Mouse (Mus musculus): ENCODE data around the gene Evl. TPM values are rescaled to one million over a fixed set of nuclear protein-coding genes. Genes with fewer than 3 reads are reported as not detected.
A peak's percentile ranks its signal among the peaks of the same experiment; 100 is the strongest.

Evl gene
- polyA plus RNA-seq, 1 experiment from 2014 or later: 42.5 TPM

- WGBS: 70% methylated on average over 7 of the region's 7 CpGs
- no peak for DNase-seq (ENCODE audit: low spot score)
Measured at GRCm38 (mm10) chr12:108551731-108552130, 2.8 kb upstream of the Evl start.

GRCm38 (mm10) chr12:108553079-108553478 is 1.4 kb upstream of the Evl start:
- H3K4me1 ChIP-seq: peaks cover 27% of the 10 kb centered on the region
- H3K4me3 ChIP-seq: no peak overlapping the region
- no peaks in the 10 kb centered on the region for H3K9me3 ChIP-seq
- WGBS: 12% methylated on average over 6 of the region's 6 CpGs
- no peaks in the 10 kb centered on the region for H3K27me3 ChIP-seq (ENCODE audit: insufficient read depth, poor library complexity, severe bottlenecking)
- DNase-seq (ENCODE audit: low spot score): no peak
- peak overlapping the region; percentile 25; the same call in 1 of the 2 replicates for H3K27ac ChIP-seq
- no peaks in the 10 kb centered on the region for H3K36me3 ChIP-seq

More at GRCm38 (mm10) chr12:108551731-108552130, 2.8 kb upstream of the Evl start:
- H3K36me3 ChIP-seq: no peaks in the 10 kb centered on the region
- no peak overlapping the region for H3K27ac ChIP-seq
- H3K4me3 ChIP-seq: no peak overlapping the region
- peaks cover 36% of the 10 kb centered on the region for H3K4me1 ChIP-seq
- no peaks in the 10 kb centered on the region for H3K27me3 ChIP-seq (ENCODE audit: insufficient read depth, poor library complexity, severe bottlenecking)
- H3K9me3 ChIP-seq: no peaks in the 10 kb centered on the region

DNA sequence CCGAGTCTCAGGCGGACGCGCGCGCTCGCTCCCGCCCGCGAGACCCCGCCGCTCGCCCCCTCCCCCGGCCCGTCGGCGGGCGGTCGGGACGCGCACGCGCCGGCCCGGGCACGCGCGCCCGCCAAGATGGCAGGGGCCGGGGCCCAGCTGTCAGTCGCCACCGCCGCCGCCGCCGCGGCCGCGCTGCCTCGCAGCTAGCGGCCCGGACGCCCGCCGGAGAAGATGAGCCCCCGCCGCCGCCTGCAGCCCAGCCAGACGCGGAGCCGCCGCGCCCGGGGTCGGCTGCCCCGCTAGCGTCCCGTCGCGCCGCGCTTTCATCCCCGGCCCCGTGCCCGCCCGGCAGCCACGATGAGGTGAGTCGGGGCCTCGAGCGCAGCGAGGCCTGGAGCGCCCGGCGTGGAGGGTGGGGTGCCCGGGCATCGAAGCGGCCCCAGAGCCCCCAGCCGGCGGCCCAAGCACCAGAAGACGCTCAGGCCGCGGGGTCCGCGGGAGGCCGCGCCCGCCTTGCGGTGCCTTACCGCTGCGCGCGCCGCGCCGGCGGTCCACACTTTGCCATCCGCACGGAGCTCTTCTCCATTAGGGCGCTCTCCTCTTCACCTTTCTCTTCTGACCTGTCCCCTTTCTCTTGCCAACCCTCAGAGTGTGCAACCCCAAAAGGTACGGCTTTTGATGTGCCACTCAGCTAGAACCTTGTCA is 489 bp downstream of the Evl start:
- WGBS: under 1% methylated on average over 96 of the region's 100 CpGs
- peaks cover 35% of the 10 kb centered on the region for H3K4me1 ChIP-seq
- H3K27ac ChIP-seq: peak overlapping the region; percentile 95
- H3K27me3 ChIP-seq (ENCODE audit: insufficient read depth, poor library complexity, severe bottlenecking): no peaks in the 10 kb centered on the region
- peak overlapping the region; percentile 98 for H3K4me3 ChIP-seq
- no peaks in the 10 kb centered on the region for H3K36me3 ChIP-seq
- DNase-seq (ENCODE audit: low spot score): no peak
- no peaks in the 10 kb centered on the region for H3K9me3 ChIP-seq

DNA sequence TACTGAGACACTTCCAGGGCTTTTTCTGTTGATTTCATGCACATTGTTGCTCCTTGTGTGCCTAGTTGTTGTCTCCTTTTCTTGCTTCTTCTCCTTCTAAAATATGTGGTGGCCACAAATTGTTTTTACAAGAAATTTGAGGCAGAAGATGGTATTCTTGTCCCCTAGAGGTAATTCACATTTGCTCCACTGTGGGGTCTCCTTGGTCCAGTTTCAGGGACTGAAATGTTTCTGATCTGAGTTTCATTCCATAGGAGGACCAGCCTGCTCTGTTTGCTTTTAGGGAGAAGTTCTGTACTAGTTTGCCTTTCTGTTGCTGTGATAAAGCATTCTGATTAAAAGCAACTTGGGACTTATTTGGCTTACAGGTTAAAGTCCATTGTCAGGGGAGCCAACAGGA is 3.7 kb downstream of the Evl start:
- H3K27ac ChIP-seq: no peak overlapping the region
- H3K36me3 ChIP-seq: no peaks in the 10 kb centered on the region
- no peak overlapping the region for H3K4me3 ChIP-seq
- peaks cover 28% of the 10 kb centered on the region for H3K4me1 ChIP-seq
- H3K9me3 ChIP-seq: no peaks in the 10 kb centered on the region
- H3K27me3 ChIP-seq (ENCODE audit: insufficient read depth, poor library complexity, severe bottlenecking): no peaks in the 10 kb centered on the region
- no peak for DNase-seq (ENCODE audit: low spot score)

DNA sequence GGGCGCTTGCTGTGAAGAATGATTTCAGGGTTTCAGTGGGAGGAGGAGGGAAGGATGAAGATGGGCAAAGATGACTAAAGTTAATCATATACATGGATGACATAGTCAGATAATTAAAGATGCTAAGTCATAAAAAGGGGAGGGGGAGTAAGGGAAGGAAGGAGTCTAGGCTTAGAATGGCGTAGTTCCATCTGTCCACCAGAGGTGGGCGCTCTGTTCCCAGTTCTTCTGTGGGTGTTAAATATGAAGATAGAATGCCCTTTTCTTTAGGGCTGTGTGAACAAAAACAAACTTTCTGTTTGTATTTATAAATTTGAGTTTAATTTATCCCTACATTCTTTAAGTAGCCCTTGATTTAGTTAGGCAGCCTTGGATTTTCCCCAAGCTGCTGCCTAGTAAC is 8.7 kb downstream of the Evl start:
- H3K27me3 ChIP-seq (ENCODE audit: insufficient read depth, poor library complexity, severe bottlenecking): no peaks in the 10 kb centered on the region
- 80% methylated on average over 3 of the region's 3 CpGs for WGBS
- no peak overlapping the region for H3K4me3 ChIP-seq
- H3K36me3 ChIP-seq: no peaks in the 10 kb centered on the region
- no peak overlapping the region for H3K27ac ChIP-seq
- DNase-seq (ENCODE audit: low spot score): no peak
- no peaks in the 10 kb centered on the region for H3K9me3 ChIP-seq
- H3K4me1 ChIP-seq: peaks cover 14% of the 10 kb centered on the region; the same call in 1 of the 2 replicates

DNA sequence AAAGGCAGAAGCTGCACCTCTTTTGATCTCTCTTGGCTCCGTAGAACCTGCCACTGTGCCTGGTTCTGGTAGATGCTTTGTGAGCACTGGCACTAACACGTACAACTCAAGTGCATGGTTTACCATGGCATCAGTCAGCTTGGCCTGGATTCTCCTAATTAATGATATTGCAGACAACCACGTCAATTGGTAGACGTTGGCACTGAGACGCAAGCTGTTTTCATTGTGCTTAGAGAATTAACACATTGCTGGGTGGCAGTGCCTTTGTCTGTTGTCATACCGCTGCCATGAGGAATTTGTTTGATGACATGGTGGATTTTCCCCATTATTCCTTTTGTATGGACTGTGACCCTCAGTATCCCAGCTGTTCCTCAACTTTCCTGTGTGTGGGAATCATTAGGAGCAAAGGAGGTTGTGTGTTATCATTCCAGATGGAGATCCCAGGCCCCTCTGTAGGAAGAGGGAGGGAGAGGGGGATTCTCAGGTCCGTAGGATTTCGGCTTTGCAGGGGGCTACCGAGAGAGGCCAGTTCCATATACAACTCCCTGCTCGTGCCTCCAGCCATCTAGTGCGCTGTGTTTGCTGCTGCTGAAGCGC is 10.5 kb downstream of the Evl start:
- Histone ChIP-seq H3K9me3 (no peaks in the 10 kb centered on the region), H3K4me1 (peaks cover 5% of the 10 kb centered on the region; the same call in 1 of the 2 replicates), H3K36me3 (no peaks in the 10 kb centered on the region), H3K4me3 (no peak overlapping the region), H3K27me3 (ENCODE audit: insufficient read depth, poor library complexity, severe bottlenecking) (no peaks in the 10 kb centered on the region), H3K27ac (no peak overlapping the region)
- no peak for DNase-seq (ENCODE audit: low spot score)
- WGBS: 83% methylated on average over 12 of the region's 12 CpGs

DNA sequence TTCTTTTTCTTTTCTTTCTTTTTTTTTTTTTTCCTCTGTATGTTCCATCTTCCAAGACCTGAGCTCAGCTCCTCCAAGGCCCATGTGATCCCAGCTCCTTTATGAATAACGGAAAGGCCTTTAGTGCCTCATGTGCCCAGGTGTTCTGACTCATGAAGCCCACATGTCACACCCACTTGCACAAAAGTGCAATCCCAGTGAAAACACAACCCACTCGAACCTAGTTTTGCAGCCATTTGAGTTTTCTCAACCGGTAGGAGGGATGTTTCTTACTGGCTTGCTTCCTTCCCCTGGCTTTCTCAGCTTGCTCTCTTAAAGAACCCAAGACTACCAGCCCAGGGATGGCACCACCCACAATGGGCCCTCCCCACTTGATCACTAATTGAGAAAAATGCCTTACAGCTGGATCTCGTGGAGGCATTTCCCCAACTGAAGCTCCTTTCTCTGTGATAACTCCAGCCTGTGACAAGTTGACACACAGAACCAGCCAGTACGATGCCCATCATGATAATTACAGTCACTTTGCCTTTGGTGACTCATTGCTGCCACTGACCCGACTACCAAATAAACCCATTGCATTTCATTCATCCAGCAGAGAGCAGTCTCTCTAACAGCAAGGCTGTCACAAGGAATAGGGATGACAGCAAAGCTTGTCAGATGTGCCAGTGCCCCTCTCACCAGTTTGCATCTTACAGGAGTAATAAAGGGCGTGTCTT is 24.8 kb downstream of the Evl start:
- Histone ChIP-seq H3K4me3 (no peak overlapping the region), H3K27ac (no peak overlapping the region), H3K9me3 (no peaks in the 10 kb centered on the region), H3K27me3 (ENCODE audit: insufficient read depth, poor library complexity, severe bottlenecking) (no peaks in the 10 kb centered on the region), H3K36me3 (peaks cover 19% of the 10 kb centered on the region; the same call in 1 of the 2 replicates), H3K4me1 (no peaks in the 10 kb centered on the region)
- no peak for DNase-seq (ENCODE audit: low spot score)
- WGBS: 73% methylated on average over 7 of the region's 7 CpGs

GRCm38 (mm10) chr12:108583775-108584174 is 29.3 kb downstream of the Evl start:
- no peak for DNase-seq (ENCODE audit: low spot score)
- Histone ChIP-seq H3K27ac (no peak overlapping the region), H3K27me3 (ENCODE audit: insufficient read depth, poor library complexity, severe bottlenecking) (no peaks in the 10 kb centered on the region), H3K9me3 (no peaks in the 10 kb centered on the region), H3K36me3 (peaks cover 21% of the 10 kb centered on the region), H3K4me1 (no peaks in the 10 kb centered on the region), H3K4me3 (no peak overlapping the region)
- 89% methylated on average over 1 of the region's 1 CpGs for WGBS

DNA sequence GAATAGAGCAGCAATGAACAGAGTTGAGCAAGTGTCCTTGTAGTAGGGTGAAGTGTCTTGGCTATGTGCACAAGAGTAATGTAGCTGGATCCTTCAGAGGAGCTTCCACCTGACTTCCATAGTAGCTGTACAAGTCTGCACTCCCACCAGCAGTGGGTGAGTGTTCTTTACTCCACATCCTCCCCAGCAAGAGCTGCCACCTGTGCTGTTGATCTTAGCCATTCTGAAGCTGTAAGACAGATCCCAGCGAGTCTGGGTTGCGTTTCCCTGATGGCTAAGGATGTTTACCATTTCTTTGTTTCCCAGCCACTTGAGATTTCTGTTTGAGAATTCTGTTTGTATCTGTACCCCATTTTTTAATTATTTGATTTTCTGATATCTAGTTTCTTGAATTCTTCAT is 35.6 kb downstream of the Evl start:
- DNase-seq (ENCODE audit: low spot score): no peak
- Histone ChIP-seq H3K4me3 (no peak overlapping the region), H3K27me3 (ENCODE audit: insufficient read depth, poor library complexity, severe bottlenecking) (no peaks in the 10 kb centered on the region), H3K36me3 (peaks cover 12% of the 10 kb centered on the region; the same call in 1 of the 2 replicates), H3K4me1 (0 out of 2 replicates have a peak, but pooled peaks cover 6% of the 10 kb centered on the region), H3K27ac (no peak overlapping the region), H3K9me3 (no peaks in the 10 kb centered on the region)
- 85% methylated on average over 2 of the region's 2 CpGs for WGBS

- WGBS: 78% methylated on average over 5 of the region's 5 CpGs
- H3K36me3 ChIP-seq: peaks cover 9% of the 10 kb centered on the region; the same call in 1 of the 2 replicates
- no peak overlapping the region for H3K27ac ChIP-seq
Measured at GRCm38 (mm10) chr12:108591586-108591985, 37.1 kb downstream of the Evl start.

GRCm38 (mm10) chr12:108592866-108593265 is 38.3 kb downstream of the Evl start:
- Histone ChIP-seq H3K36me3 (peaks cover 6% of the 10 kb centered on the region; the same call in 1 of the 2 replicates), H3K9me3 (no peaks in the 10 kb centered on the region), H3K4me1 (0 out of 2 replicates have a peak, but pooled peaks cover 6% of the 10 kb centered on the region), H3K27ac (no peak overlapping the region), H3K4me3 (no peak overlapping the region), H3K27me3 (ENCODE audit: insufficient read depth, poor library complexity, severe bottlenecking) (no peaks in the 10 kb centered on the region)
- 80% methylated on average over 6 of the region's 6 CpGs for WGBS
- DNase-seq (ENCODE audit: low spot score): no peak

More at GRCm38 (mm10) chr12:108591586-108591985, 37.1 kb downstream of the Evl start:
- no peak overlapping the region for H3K4me3 ChIP-seq
- H3K27me3 ChIP-seq (ENCODE audit: insufficient read depth, poor library complexity, severe bottlenecking): no peaks in the 10 kb centered on the region
- 0 out of 2 replicates have a peak, but pooled peaks cover 6% of the 10 kb centered on the region for H3K4me1 ChIP-seq
- no peaks in the 10 kb centered on the region for H3K9me3 ChIP-seq
- DNase-seq (ENCODE audit: low spot score): no peak

DNA sequence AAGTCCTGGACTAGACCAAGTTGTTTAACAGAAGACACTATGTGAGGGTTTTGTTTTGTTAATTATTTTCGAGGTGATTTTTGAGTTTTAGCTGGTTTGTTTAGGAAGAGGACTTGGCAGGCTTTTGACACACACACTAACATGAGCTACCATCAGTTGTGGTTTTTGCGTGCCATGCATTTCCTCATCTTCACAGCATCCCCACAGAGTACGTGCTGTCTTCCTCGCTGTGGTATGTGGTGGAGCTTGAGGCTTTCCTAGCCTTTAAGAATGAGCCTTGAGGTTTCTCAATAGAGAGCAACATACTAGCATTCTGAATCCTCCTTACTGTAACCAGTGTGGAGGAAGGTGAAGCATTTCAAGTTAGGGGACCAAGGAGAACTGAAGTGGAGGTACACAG is 46.3 kb downstream of the Evl start:
- 0 out of 2 replicates have a peak, but pooled peaks cover 3% of the 10 kb centered on the region for H3K36me3 ChIP-seq
- H3K9me3 ChIP-seq: no peaks in the 10 kb centered on the region
- no peaks in the 10 kb centered on the region for H3K27me3 ChIP-seq (ENCODE audit: insufficient read depth, poor library complexity, severe bottlenecking)
- DNase-seq (ENCODE audit: low spot score): no peak
- H3K4me3 ChIP-seq: no peak overlapping the region
- WGBS: 81% methylated on average over 4 of the region's 4 CpGs
- H3K4me1 ChIP-seq: peaks cover 21% of the 10 kb centered on the region
- H3K27ac ChIP-seq: no peak overlapping the region

DNA sequence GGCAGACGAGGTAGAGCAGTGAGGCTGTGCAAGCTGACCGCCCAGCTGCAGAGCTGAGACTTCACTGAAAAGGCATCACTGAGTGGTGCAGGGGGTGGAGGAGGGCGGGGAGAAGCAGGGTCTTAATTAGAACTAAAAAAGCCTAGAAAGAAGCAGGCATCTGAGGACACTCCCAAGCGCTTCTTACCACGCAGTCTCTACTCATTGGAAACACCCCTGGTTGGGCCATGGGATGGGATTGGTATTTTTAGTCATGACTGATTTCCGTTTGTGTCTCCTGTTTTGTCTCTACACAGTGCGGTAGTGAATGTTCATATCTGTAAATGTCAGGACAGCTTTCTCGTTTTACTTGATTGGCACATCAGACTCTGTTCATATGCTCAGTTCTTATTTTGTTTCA is 46.8 kb downstream of the Evl start:
- Histone ChIP-seq H3K27me3 (ENCODE audit: insufficient read depth, poor library complexity, severe bottlenecking) (no peaks in the 10 kb centered on the region), H3K36me3 (0 out of 2 replicates have a peak, but pooled peaks cover 3% of the 10 kb centered on the region), H3K9me3 (no peaks in the 10 kb centered on the region), H3K4me1 (peaks cover 25% of the 10 kb centered on the region), H3K27ac (no peak overlapping the region), H3K4me3 (no peak overlapping the region)
- WGBS: 65% methylated on average over 8 of the region's 8 CpGs
- no peak for DNase-seq (ENCODE audit: low spot score)

Measured in heart, embryonic 10.5 days (tissue).